Mouse (Mus musculus): Measurements from ENCODE around the gene Npas3. TPM values are rescaled to one million over a fixed set of nuclear protein-coding genes. Genes with fewer than 3 reads are reported as not detected.

The Npas3 gene
- polyA plus RNA-seq, 1 experiment from 2014 or later, result 27.9 TPM

GRCm38 (mm10) chr12:53865691-53866090 is 617.2 kb downstream of the Npas3 start:
- Histone ChIP-seq H3K4me2 (ENCODE audit: low read length) (no peak overlapping the region), H3K9ac (ENCODE audit: low read depth, low read length) (no peak overlapping the region), H3K9me3 (replicated peaks; ENCODE audit: control insufficient read depth, low read length, poor library complexity, severe bottlenecking) (no peaks in the 10 kb centered on the region), H3K27ac (ENCODE audit: low read length) (no peak overlapping the region), H3K36me3 (ENCODE audit: control insufficient read depth, insufficient read depth, low read length) (no peaks in the 10 kb centered on the region), H3K4me1 (ENCODE audit: control insufficient read depth, insufficient read depth, low read length) (peaks cover 6% of the 10 kb centered on the region; the same call in 1 of the 2 replicates), H3K4me3 (ENCODE audit: low read depth, low read length) (no peak overlapping the region), H3K27me3 (ENCODE audit: control insufficient read depth, insufficient read depth, low read depth, low read length) (no peaks in the 10 kb centered on the region)
- ATAC-seq, result 0 out of 2 replicates have a peak, but pooled peaks have one; percentile 11
- WGBS, result 44% methylated on average over 2 of the region's 2 CpGs

- no peaks in the 10 kb centered on the region for H3K27me3 ChIP-seq (ENCODE audit: control insufficient read depth, insufficient read depth, low read depth, low read length)
- H3K4me1 ChIP-seq (ENCODE audit: control insufficient read depth, insufficient read depth, low read length), result no peaks in the 10 kb centered on the region; the same call in 1 of the 2 replicates
- ATAC-seq, result no peak
- no peak overlapping the region for H3K27ac ChIP-seq (ENCODE audit: low read length)
- no peak overlapping the region for H3K9ac ChIP-seq (ENCODE audit: low read depth, low read length)
- no peak overlapping the region for H3K4me3 ChIP-seq (ENCODE audit: low read depth, low read length)
- no peaks in the 10 kb centered on the region for H3K9me3 ChIP-seq (replicated peaks; ENCODE audit: control insufficient read depth, low read length, poor library complexity, severe bottlenecking)
- WGBS, result 66% methylated on average over 4 of the region's 4 CpGs
- no peak overlapping the region for H3K4me2 ChIP-seq (ENCODE audit: low read length)
- H3K36me3 ChIP-seq (ENCODE audit: control insufficient read depth, insufficient read depth, low read length), result no peaks in the 10 kb centered on the region
These were observed 621.5 kb downstream of the Npas3 start for GRCm38 (mm10) chr12:53869981-53870380.

- H3K9me3 ChIP-seq (replicated peaks; ENCODE audit: control insufficient read depth, low read length, poor library complexity, severe bottlenecking), result 0 out of 2 replicates have a peak, but pooled peaks cover 3% of the 10 kb centered on the region
- no peak overlapping the region for H3K9ac ChIP-seq (ENCODE audit: low read depth, low read length)
- WGBS, result 68% methylated on average over 3 of the region's 3 CpGs
- ATAC-seq, result no peak
- no peak overlapping the region for H3K4me3 ChIP-seq (ENCODE audit: low read depth, low read length)
- H3K4me1 ChIP-seq (ENCODE audit: control insufficient read depth, insufficient read depth, low read length), result no peaks in the 10 kb centered on the region
- H3K36me3 ChIP-seq (ENCODE audit: control insufficient read depth, insufficient read depth, low read length), result no peaks in the 10 kb centered on the region
- no peaks in the 10 kb centered on the region for H3K27me3 ChIP-seq (ENCODE audit: control insufficient read depth, insufficient read depth, low read depth, low read length)
- H3K4me2 ChIP-seq (ENCODE audit: low read length), result no peak overlapping the region
- H3K27ac ChIP-seq (ENCODE audit: low read length), result no peak overlapping the region
These were observed 626.7 kb downstream of the Npas3 start for GRCm38 (mm10) chr12:53875226-53875625.

- Histone ChIP-seq H3K9me3 (replicated peaks; ENCODE audit: control insufficient read depth, low read length, poor library complexity, severe bottlenecking) (0 out of 2 replicates have a peak, but pooled peaks cover 3% of the 10 kb centered on the region), H3K27ac (ENCODE audit: low read length) (no peak overlapping the region), H3K4me2 (ENCODE audit: low read length) (no peak overlapping the region), H3K4me3 (ENCODE audit: low read depth, low read length) (no peak overlapping the region), H3K4me1 (ENCODE audit: control insufficient read depth, insufficient read depth, low read length) (no peaks in the 10 kb centered on the region), H3K9ac (ENCODE audit: low read depth, low read length) (no peak overlapping the region), H3K27me3 (ENCODE audit: control insufficient read depth, insufficient read depth, low read depth, low read length) (no peaks in the 10 kb centered on the region), H3K36me3 (ENCODE audit: control insufficient read depth, insufficient read depth, low read length) (no peaks in the 10 kb centered on the region)
- ATAC-seq, result no peak
- 83% methylated on average over 5 of the region's 5 CpGs for WGBS
These were observed 628.2 kb downstream of the Npas3 start for GRCm38 (mm10) chr12:53876693-53877092.

GRCm38 (mm10) chr12:53881684-53882083 is 633.2 kb downstream of the Npas3 start:
- WGBS, result 54% methylated on average over 4 of the region's 4 CpGs
- no peak for ATAC-seq

GRCm38 (mm10) chr12:53882863-53883262 is 634.4 kb downstream of the Npas3 start:
- Histone ChIP-seq H3K4me3 (ENCODE audit: low read depth, low read length) (no peak overlapping the region), H3K27ac (ENCODE audit: low read length) (no peak overlapping the region), H3K4me2 (ENCODE audit: low read length) (no peak overlapping the region), H3K36me3 (ENCODE audit: control insufficient read depth, insufficient read depth, low read length) (no peaks in the 10 kb centered on the region), H3K9ac (ENCODE audit: low read depth, low read length) (no peak overlapping the region), H3K27me3 (ENCODE audit: control insufficient read depth, insufficient read depth, low read depth, low read length) (no peaks in the 10 kb centered on the region), H3K9me3 (replicated peaks; ENCODE audit: control insufficient read depth, low read length, poor library complexity, severe bottlenecking) (0 out of 2 replicates have a peak, but pooled peaks cover 3% of the 10 kb centered on the region), H3K4me1 (ENCODE audit: control insufficient read depth, insufficient read depth, low read length) (no peaks in the 10 kb centered on the region)
- ATAC-seq, result no peak
- 89% methylated on average over 8 of the region's 8 CpGs for WGBS

More at GRCm38 (mm10) chr12:53881684-53882083, 633.2 kb downstream of the Npas3 start:
- Histone ChIP-seq H3K4me2 (ENCODE audit: low read length) (no peak overlapping the region), H3K4me3 (ENCODE audit: low read depth, low read length) (no peak overlapping the region), H3K9me3 (replicated peaks; ENCODE audit: control insufficient read depth, low read length, poor library complexity, severe bottlenecking) (0 out of 2 replicates have a peak, but pooled peaks cover 3% of the 10 kb centered on the region), H3K9ac (ENCODE audit: low read depth, low read length) (no peak overlapping the region), H3K4me1 (ENCODE audit: control insufficient read depth, insufficient read depth, low read length) (no peaks in the 10 kb centered on the region), H3K27me3 (ENCODE audit: control insufficient read depth, insufficient read depth, low read depth, low read length) (no peaks in the 10 kb centered on the region), H3K36me3 (ENCODE audit: control insufficient read depth, insufficient read depth, low read length) (no peaks in the 10 kb centered on the region), H3K27ac (ENCODE audit: low read length) (no peak overlapping the region)

- H3K4me2 ChIP-seq (ENCODE audit: low read length), result no peak overlapping the region
- no peak overlapping the region; the same call in 1 of the 2 replicates for H3K27ac ChIP-seq (ENCODE audit: low read length)
- H3K4me1 ChIP-seq (ENCODE audit: control insufficient read depth, insufficient read depth, low read length), result no peaks in the 10 kb centered on the region
- 59% methylated on average over 4 of the region's 4 CpGs for WGBS
- no peaks in the 10 kb centered on the region for H3K27me3 ChIP-seq (ENCODE audit: control insufficient read depth, insufficient read depth, low read depth, low read length)
- H3K9me3 ChIP-seq (replicated peaks; ENCODE audit: control insufficient read depth, low read length, poor library complexity, severe bottlenecking), result no peaks in the 10 kb centered on the region
- H3K36me3 ChIP-seq (ENCODE audit: control insufficient read depth, insufficient read depth, low read length), result no peaks in the 10 kb centered on the region
- H3K4me3 ChIP-seq (ENCODE audit: low read depth, low read length), result no peak overlapping the region
- H3K9ac ChIP-seq (ENCODE audit: low read depth, low read length), result no peak overlapping the region
- no peak for ATAC-seq
These were observed 640.1 kb downstream of the Npas3 start for GRCm38 (mm10) chr12:53888624-53889023.

GRCm38 (mm10) chr12:53895909-53896308 is 647.4 kb downstream of the Npas3 start:
- no peaks in the 10 kb centered on the region for H3K36me3 ChIP-seq (ENCODE audit: control insufficient read depth, insufficient read depth, low read length)
- no peaks in the 10 kb centered on the region for H3K4me1 ChIP-seq (ENCODE audit: control insufficient read depth, insufficient read depth, low read length)
- H3K27ac ChIP-seq (ENCODE audit: low read length), result no peak overlapping the region
- ATAC-seq, result no peak
- no peak overlapping the region for H3K4me3 ChIP-seq (ENCODE audit: low read depth, low read length)
- WGBS, result 94% methylated on average over 5 of the region's 5 CpGs
- no peak overlapping the region for H3K9ac ChIP-seq (ENCODE audit: low read depth, low read length)
- H3K27me3 ChIP-seq (ENCODE audit: control insufficient read depth, insufficient read depth, low read depth, low read length), result no peaks in the 10 kb centered on the region
- H3K9me3 ChIP-seq (replicated peaks; ENCODE audit: control insufficient read depth, low read length, poor library complexity, severe bottlenecking), result no peaks in the 10 kb centered on the region
- no peak overlapping the region for H3K4me2 ChIP-seq (ENCODE audit: low read length)

GRCm38 (mm10) chr12:53908761-53909160 is 660.3 kb downstream of the Npas3 start:
- no peak for ATAC-seq
- no peaks in the 10 kb centered on the region for H3K36me3 ChIP-seq (ENCODE audit: control insufficient read depth, insufficient read depth, low read length)
- peaks cover 4% of the 10 kb centered on the region; the same call in 1 of the 2 replicates for H3K4me1 ChIP-seq (ENCODE audit: control insufficient read depth, insufficient read depth, low read length)

More at GRCm38 (mm10) chr12:53908761-53909160, 660.3 kb downstream of the Npas3 start:
- H3K27me3 ChIP-seq (ENCODE audit: control insufficient read depth, insufficient read depth, low read depth, low read length), result no peaks in the 10 kb centered on the region
- H3K4me2 ChIP-seq (ENCODE audit: low read length), result no peak overlapping the region
- WGBS, result 80% methylated on average over 8 of the region's 8 CpGs
- no peaks in the 10 kb centered on the region for H3K9me3 ChIP-seq (replicated peaks; ENCODE audit: control insufficient read depth, low read length, poor library complexity, severe bottlenecking)
- no peak overlapping the region for H3K4me3 ChIP-seq (ENCODE audit: low read depth, low read length)
- no peak overlapping the region for H3K9ac ChIP-seq (ENCODE audit: low read depth, low read length)
- H3K27ac ChIP-seq (ENCODE audit: low read length), result no peak overlapping the region

Data from midbrain, embryonic 16.5 days (tissue).